Mouse (Mus musculus): ENCODE measurements around the gene Map3k14.

DNA sequence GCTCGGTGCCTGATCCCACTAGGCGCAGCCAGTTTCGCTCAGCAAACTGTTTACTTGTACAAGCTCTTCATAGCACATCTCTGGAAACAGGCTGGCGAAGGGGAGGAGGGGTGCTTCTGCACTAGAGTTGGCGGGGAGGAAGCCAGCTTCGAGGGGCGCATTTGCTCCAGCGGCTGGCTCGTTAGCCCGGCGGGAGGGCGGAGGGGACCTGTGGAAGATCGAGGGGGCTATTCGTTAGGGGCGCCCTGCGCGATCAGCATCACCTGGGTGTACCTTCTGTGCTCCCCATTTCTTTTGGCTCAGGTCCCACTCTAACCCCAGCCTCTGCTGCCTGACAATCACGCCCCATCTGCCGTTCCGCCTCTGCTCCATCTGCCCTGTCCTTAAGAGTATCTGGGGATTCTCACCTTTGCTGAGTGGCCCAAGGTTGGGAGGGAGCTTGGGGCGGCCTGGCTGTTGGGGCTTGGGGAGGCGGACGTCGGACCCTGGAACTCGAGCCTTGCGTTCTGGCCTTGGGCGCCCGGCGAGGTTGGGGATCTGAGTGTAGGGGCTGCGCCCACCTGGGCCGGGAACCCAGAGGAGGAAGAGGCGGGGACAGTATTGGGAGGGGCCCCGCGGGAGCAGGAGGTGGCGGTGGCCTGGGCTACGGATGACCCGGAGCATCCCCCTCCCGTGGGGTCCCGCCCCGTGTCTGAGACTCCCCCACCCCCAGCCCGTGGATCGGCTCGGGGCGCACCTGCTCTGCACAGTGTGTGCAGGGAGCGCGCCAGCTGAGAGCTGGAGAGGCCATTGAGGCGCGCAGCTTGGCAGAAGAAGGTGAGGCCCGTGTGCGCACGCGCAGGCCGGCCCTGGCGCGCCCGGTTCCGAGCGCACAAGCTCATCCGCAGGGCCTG, 68.1 kb downstream of the Map3k14 start:
- TF ChIP-seq POLR2A (IDR thresholded peaks at IDR 0.05; ENCODE audit: low read depth, low read length) = no peak
- no peak for TF ChIP-seq CTCF (conservative IDR thresholded peaks at IDR 0.05; ENCODE audit: insufficient read depth, insufficient read length, low read depth, low read length)

Data from kidney, adult 2 months (tissue).